Mouse (Mus musculus) megakaryocyte, embryonic 14.5 days (primary cell): Measurements from ENCODE around the gene Sfpq.

Experiments used
- FLI1 ChIP-seq: IDR thresholded peaks from 2 replicates; pipeline ENCODE4 v1.6.1; 2012; ENCODE audit warnings: low read length, inconsistent platforms, mixed read lengths
- GATA1 ChIP-seq: IDR thresholded peaks from 3 replicates; pipeline ENCODE4 v1.6.1; 2012; ENCODE audit warnings: mixed read lengths, low read length, inconsistent platforms, borderline replicate concordance

DNA sequence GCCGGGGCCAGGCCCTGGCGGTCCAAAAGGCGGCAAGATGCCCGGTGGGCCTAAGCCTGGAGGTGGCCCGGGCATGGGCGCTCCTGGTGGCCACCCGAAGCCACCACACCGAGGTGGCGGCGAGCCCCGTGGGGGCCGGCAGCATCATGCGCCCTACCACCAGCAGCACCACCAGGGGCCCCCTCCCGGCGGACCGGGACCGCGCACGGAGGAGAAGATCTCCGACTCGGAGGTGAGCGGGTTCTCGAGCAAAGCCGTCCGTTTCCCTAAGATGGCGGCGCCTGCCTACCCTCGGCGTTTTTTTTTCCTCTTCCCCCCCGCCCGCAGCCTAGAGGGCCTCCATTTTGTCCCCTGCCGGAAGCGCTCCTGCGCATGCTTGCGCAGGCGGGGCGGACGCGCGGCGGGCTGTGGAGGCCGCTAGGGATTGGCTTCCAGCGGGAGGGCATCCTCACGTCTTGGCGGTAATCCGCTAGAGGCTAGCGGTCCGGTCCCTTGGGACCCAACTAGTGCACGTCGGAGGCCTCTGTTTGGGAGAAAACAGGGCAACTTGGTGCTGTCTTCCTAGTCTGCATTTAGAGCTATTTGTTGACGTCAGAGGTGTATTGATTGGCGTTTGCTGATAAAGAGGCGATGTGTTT, 984 bp downstream of the Sfpq start:
- TF ChIP-seq GATA1 = no peak
- peak; percentile 55; the same call in 1 of the 2 replicates for TF ChIP-seq FLI1
